Comparison of ENCODE assay signal across 10 mouse cellular contexts in the genomic region with DNA sequence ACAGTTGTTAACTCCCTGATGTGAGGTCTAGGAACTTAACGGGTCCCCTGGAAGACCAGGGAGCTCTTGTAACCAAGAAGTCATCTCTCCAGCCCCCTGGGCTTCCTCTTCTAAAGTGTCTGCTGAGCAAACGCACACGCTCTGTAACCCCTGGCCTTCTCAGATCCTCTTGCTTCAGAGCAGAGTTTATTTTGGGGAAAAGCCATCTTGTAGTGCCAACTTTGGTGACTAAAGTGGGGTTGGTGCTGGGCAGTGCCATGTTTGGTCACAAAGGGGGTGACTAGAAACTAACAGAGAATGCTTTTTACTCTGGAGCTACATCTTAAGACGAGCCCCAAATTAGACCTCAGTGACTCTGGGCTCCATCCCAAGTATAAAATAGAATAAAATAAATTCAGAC. TPM values are rescaled to one million over a fixed set of nuclear protein-coding genes. Genes with fewer than 3 reads are reported as not detected.
DNase-seq lines count a peak whose midpoint lies in the region; ATAC-seq and TF ChIP-seq lines count a peak whose summit lies in the region.
"Had no signal": no experiment of that assay in that cellular context is flagged by ENCODE, and none has a peak within 500 bp of the region (broad histone marks: within the 10 kb centered on the region; RNA-seq: fewer than 3 reads in every experiment).

No protein-coding gene starts in this region.

- 62% methylated on average over 4 of the region's 4 CpGs for WGBS in heart, adult 2 months
- 51% methylated on average over 4 of the region's 4 CpGs for WGBS in lung, embryonic 14.5 days
- WGBS in limb, embryonic 13.5 days, result 73% methylated on average over 4 of the region's 4 CpGs

- H3K4me2 ChIP-seq in lung, embryonic 14.5 days, result 0 out of 2 replicates have a peak overlapping the region, but pooled peaks have one; percentile 3
- no peak overlapping the region for H3K4me2 ChIP-seq in limb, embryonic 13.5 days (replicated peaks)

- intact Hi-C loops in heart, adult 2 months (cut with DNase I), result loop anchor here (1.0 to 5.0 kb wide), 3 partner anchors 61 to 273 kb away; no protein-coding TSS in a partner anchor
- intact Hi-C loops in heart, postnatal 25 days (cut with DNase I), result loop anchor here (1.0 to 10.0 kb wide), 4 partner anchors 61 to 353 kb away; a partner anchor contains a TSS

- no peaks in the 10 kb centered on the region for H3K79me2 ChIP-seq in heart, adult 2 months (replicated peaks; ENCODE audit: control insufficient read depth, insufficient read depth, low read length)

- H3K9ac ChIP-seq in heart, adult 2 months (ENCODE audit: low read depth, low read length), result no peak overlapping the region
- H3K9ac ChIP-seq in lung, embryonic 14.5 days, result no peak overlapping the region
- H3K9ac ChIP-seq in limb, embryonic 13.5 days, result no peak overlapping the region

- ATAC-seq in lung, embryonic 14.5 days (ENCODE audit: insufficient read depth), result no peak
- ATAC-seq in limb, embryonic 13.5 days (ENCODE audit: low FRiP score, low read depth), result no peak
- no peak for ATAC-seq in inflammation-experienced regulatory T-cells, adult 6 months

- TF ChIP-seq EP300 in heart, adult 2 months (IDR thresholded peaks at IDR 0.05; ENCODE audit: insufficient read depth, low read depth, low read length), result no peak

- no peaks in the 10 kb centered on the region for H3K27me3 ChIP-seq in heart, adult 2 months (ENCODE audit: control insufficient read depth, insufficient read depth, low read length)
- no peaks in the 10 kb centered on the region for H3K27me3 ChIP-seq in lung, embryonic 14.5 days (ENCODE audit: insufficient read depth, low read length)
- no peaks in the 10 kb centered on the region for H3K27me3 ChIP-seq in limb, embryonic 13.5 days

- no peak for DNase-seq in heart, adult 2 months
- no peak for DNase-seq in heart, postnatal 25 days (ENCODE audit: low spot score)
- DNase-seq in lung, embryonic 14.5 days, result no peak
- no peak for DNase-seq in lung, adult 18-20 months
- DNase-seq in NIH3T3 (ENCODE audit: low read depth), result peak; percentile 40
- DNase-seq in cerebellum, adult 9-10 months, result no peak

- H3K36me3 ChIP-seq in heart, adult 2 months (ENCODE audit: control insufficient read depth, insufficient read depth, low read length), result no peaks in the 10 kb centered on the region
- H3K36me3 ChIP-seq in lung, embryonic 14.5 days (ENCODE audit: insufficient read depth), result no peaks in the 10 kb centered on the region
- no peaks in the 10 kb centered on the region for H3K36me3 ChIP-seq in limb, embryonic 13.5 days

- no peak for TF ChIP-seq CTCF in heart, adult 2 months (IDR thresholded peaks at IDR 0.05)
- no peak for TF ChIP-seq CTCF in lung, embryonic 14.5 days (IDR thresholded peaks at IDR 0.05; ENCODE audit: low read depth)

- no peaks in the 10 kb centered on the region for H3K9me3 ChIP-seq in lung, embryonic 14.5 days (ENCODE audit: low read depth, low read length)
- H3K9me3 ChIP-seq in limb, embryonic 13.5 days, result no peaks in the 10 kb centered on the region
- H3K9me3 ChIP-seq: megakaryocyte, embryonic 14.5 days had no signal

- no peak overlapping the region for H3K4me3 ChIP-seq in heart, adult 2 months
- H3K4me3 ChIP-seq in lung, embryonic 14.5 days (ENCODE audit: low read depth, low read length), result no peak overlapping the region
- H3K4me3 ChIP-seq in limb, embryonic 13.5 days, result no peak overlapping the region

- no peak for TF ChIP-seq POLR2A in heart, adult 2 months (IDR thresholded peaks at IDR 0.05; ENCODE audit: insufficient read depth, low read depth, low read length)

- peak overlapping the region; percentile 36; the same call in 1 of the 2 replicates for H3K27ac ChIP-seq in heart, adult 2 months
- H3K27ac ChIP-seq in lung, embryonic 14.5 days (ENCODE audit: low read depth), result peak overlapping the region; percentile 26; the same call in 1 of the 2 replicates
- 0 out of 2 replicates have a peak overlapping the region, but pooled peaks have one; percentile 2 for H3K27ac ChIP-seq in limb, embryonic 13.5 days

- peaks cover 13% of the 10 kb centered on the region for H3K4me1 ChIP-seq in heart, adult 2 months (ENCODE audit: control insufficient read depth, insufficient read depth, low read length)
- H3K4me1 ChIP-seq in lung, embryonic 14.5 days (ENCODE audit: insufficient read depth), result peaks cover 13% of the 10 kb centered on the region
- peaks cover 24% of the 10 kb centered on the region for H3K4me1 ChIP-seq in limb, embryonic 13.5 days

RNA-seq across cellular contexts. Expression of a gene that starts 22.4 kb away (rescaled TPM):
- 10 to 100 TPM; 29.5 to 45.1 TPM for total RNA-seq in heart, adult 2 months (2021)
- polyA plus RNA-seq in heart, adult 2 months (2012; rRNA removed), result 13.3 and 16.3 TPM in 2 replicates
- total RNA-seq in heart, postnatal 25 days (2021), result 10 to 100 TPM; 32.0 to 42.2 TPM
- polyA plus RNA-seq in lung, embryonic 14.5 days (2014; fragmentation: Nextera tagmentation; extraction: Ambion mirVana), result 43.0 and 44.7 TPM in 2 replicates
- polyA plus RNA-seq in limb, embryonic 13.5 days (2015; fragmentation: Nextera tagmentation; extraction: Ambion mirVana), result 39.9 and 44.8 TPM in 2 replicates
- polyA plus RNA-seq in inflammation-experienced regulatory T-cells, adult 6 months (2017; shearing (Covaris generic)), result 10 to 100 TPM; 14.2 to 23.1 (median 17.9) TPM

RNA-seq across cellular contexts. Expression of a gene that starts 29.1 kb away (rescaled TPM):
- under 1 TPM; 0.43 to 0.47 TPM for total RNA-seq in heart, adult 2 months (2021)
- polyA plus RNA-seq in heart, adult 2 months (2012; rRNA removed), result 0.73 and 1.7 TPM in 2 replicates
- under 1 TPM; 0.26 to 0.39 TPM for total RNA-seq in heart, postnatal 25 days (2021)
- polyA plus RNA-seq in lung, embryonic 14.5 days (2014; fragmentation: Nextera tagmentation; extraction: Ambion mirVana), result 0.46 and 0.66 TPM in 2 replicates
- polyA plus RNA-seq in limb, embryonic 13.5 days (2015; fragmentation: Nextera tagmentation; extraction: Ambion mirVana), result 0.19 and 0.26 TPM in 2 replicates
- polyA plus RNA-seq in inflammation-experienced regulatory T-cells, adult 6 months (2017; shearing (Covaris generic)), result 1 to 10 TPM; 1.9 to 6.6 (median 3.3) TPM
- total RNA-seq: left cerebral cortex, postnatal 14 days had no signal
